Mouse (Mus musculus) embryonic facial prominence, embryonic 13.5 days (tissue): ENCODE results near the gene Apob. TPM values are rescaled to one million over a fixed set of nuclear protein-coding genes. Genes with fewer than 3 reads are reported as not detected.

Experiments
- ATAC-seq: fragments of 200-750 bp; cut with Nextera tagmentation; 2 replicates; pipeline ENCODE4 v1.8.0; 2017; ENCODE audit warnings: low read depth; ENCODE audit not compliant: insufficient number of reproducible peaks, insufficient read depth, low FRiP score, low TSS enrichment
- H3K27ac ChIP-seq: fragments of 300-500 bp; sonication (generic); 2 replicates; pipeline ENCODE4 v1.5.1; 2015; ENCODE audit warnings: moderate library complexity, mild to moderate bottlenecking, inconsistent platforms
- H3K27me3 ChIP-seq: fragments of 300-500 bp; sonication (generic); 2 replicates; pipeline ENCODE4 v1.6.1; 2015; ENCODE audit warnings: mild to moderate bottlenecking, inconsistent platforms
- H3K36me3 ChIP-seq: fragments of 300-500 bp; sonication (generic); 2 replicates; pipeline ENCODE4 v1.6.1; 2015; ENCODE audit warnings: mild to moderate bottlenecking, inconsistent platforms
- H3K4me1 ChIP-seq: fragments of 300-500 bp; sonication (generic); 2 replicates; pipeline ENCODE4 v1.6.1; 2015; ENCODE audit warnings: inconsistent platforms
- H3K4me2 ChIP-seq: fragments of 300-500 bp; sonication (generic); 2 replicates; pipeline ENCODE4 v1.6.1; 2015; ENCODE audit warnings: moderate library complexity, mild to moderate bottlenecking, inconsistent platforms
- H3K4me3 ChIP-seq: fragments of 300-500 bp; sonication (generic); 2 replicates; pipeline ENCODE4 v1.5.1; 2015; ENCODE audit warnings: mild to moderate bottlenecking, inconsistent platforms
- H3K9ac ChIP-seq: fragments of 300-500 bp; sonication (generic); 2 replicates; pipeline ENCODE4 v1.6.1; 2015; ENCODE audit warnings: mild to moderate bottlenecking, inconsistent platforms
- H3K9me3 ChIP-seq: fragments of 300-500 bp; sonication (generic); 2 replicates; pipeline ENCODE4 v1.6.1; 2016; ENCODE audit warnings: inconsistent platforms
- WGBS: fragments of 180-500 bp; shearing (Covaris S2); methylation state at CpG from one replicate; pipeline ENCODE4 v1.1.7; 2015; ENCODE audit warnings: mixed read lengths; 5-methylcytosine and 5-hydroxymethylcytosine counted together
- polyA plus RNA-seq: library from polyadenylated mRNA; unstranded; fragments of >200 nt; fragmentation: Nextera tagmentation; extraction: Ambion mirVana; gene quantifications from 2 replicates; pipeline ENCODE4 v1.2.1, GENCODE M21; 2015

Gene Apob
- polyA plus RNA-seq: 1.9 TPM in 1 of 2 replicates, not detected in the other

GRCm38 (mm10) chr12:7977466-7978189 lies at the start of gene Apob:
Apob (plus strand) TSS chr12:7977648.
- H3K27me3 ChIP-seq: 0 out of 2 replicates have a peak, but pooled peaks cover 8% of the 10 kb centered on the region
- ATAC-seq: no peak
- WGBS: 83% methylated on average over 20 of the region's 20 CpGs

GRCm38 (mm10) chr12:7932405-7932920 lies 45.0 kb upstream of the Apob start:
- no peak for ATAC-seq
- Histone ChIP-seq H3K4me1 (no peaks in the 10 kb centered on the region), H3K9me3 (peaks cover 4% of the 10 kb centered on the region; the same call in 1 of the 2 replicates), H3K4me3 (no peak overlapping the region), H3K27me3 (no peaks in the 10 kb centered on the region), H3K9ac (no peak overlapping the region), H3K27ac (no peak overlapping the region), H3K4me2 (no peak overlapping the region), H3K36me3 (no peaks in the 10 kb centered on the region)
- 39% methylated on average over 4 of the region's 4 CpGs for WGBS

More at GRCm38 (mm10) chr12:7977466-7978189, at the start of gene Apob:
- H3K36me3 ChIP-seq: no peaks in the 10 kb centered on the region
- H3K9ac ChIP-seq: no peak within 1 kb of the TSS
- no peak within 1 kb of the TSS for H3K4me3 ChIP-seq
- no peak within 1 kb of the TSS for H3K27ac ChIP-seq
- H3K9me3 ChIP-seq: no peaks in the 10 kb centered on the region
- H3K4me2 ChIP-seq: no peak within 1 kb of the TSS; the same call in 1 of the 2 replicates
- no peaks in the 10 kb centered on the region for H3K4me1 ChIP-seq

GRCm38 (mm10) chr12:7950098-7950745 lies 27.2 kb upstream of the Apob start:
- Histone ChIP-seq H3K27ac (no peak overlapping the region), H3K36me3 (no peaks in the 10 kb centered on the region), H3K4me3 (no peak overlapping the region), H3K27me3 (no peaks in the 10 kb centered on the region), H3K9me3 (no peaks in the 10 kb centered on the region), H3K4me2 (no peak overlapping the region), H3K9ac (no peak overlapping the region), H3K4me1 (no peaks in the 10 kb centered on the region)
- WGBS: 81% methylated on average over 9 of the region's 9 CpGs
- no peak for ATAC-seq

- peaks cover 11% of the 10 kb centered on the region for H3K4me1 ChIP-seq
- no peak overlapping the region for H3K4me3 ChIP-seq
- no peak overlapping the region for H3K4me2 ChIP-seq
- no peak overlapping the region for H3K27ac ChIP-seq
- no peak for ATAC-seq
- WGBS: 49% methylated on average over 1 of the region's 1 CpGs
- H3K9me3 ChIP-seq: no peaks in the 10 kb centered on the region
- no peak overlapping the region for H3K9ac ChIP-seq
- H3K27me3 ChIP-seq: no peaks in the 10 kb centered on the region
- H3K36me3 ChIP-seq: no peaks in the 10 kb centered on the region
Measured at GRCm38 (mm10) chr12:7958851-7959250, 18.6 kb upstream of the Apob start.

GRCm38 (mm10) chr12:7959310-7959918 lies 18.0 kb upstream of the Apob start:
- Histone ChIP-seq H3K4me3 (no peak overlapping the region), H3K4me2 (no peak overlapping the region), H3K27me3 (no peaks in the 10 kb centered on the region), H3K4me1 (peaks cover 11% of the 10 kb centered on the region), H3K9me3 (no peaks in the 10 kb centered on the region), H3K9ac (no peak overlapping the region), H3K36me3 (no peaks in the 10 kb centered on the region), H3K27ac (no peak overlapping the region)
- no peak for ATAC-seq
- WGBS: 81% methylated on average over 6 of the region's 6 CpGs

GRCm38 (mm10) chr12:7962314-7962927 lies 15.0 kb upstream of the Apob start:
- Histone ChIP-seq H3K9ac (no peak overlapping the region), H3K27me3 (no peaks in the 10 kb centered on the region), H3K4me1 (peaks cover 11% of the 10 kb centered on the region), H3K27ac (no peak overlapping the region), H3K4me3 (no peak overlapping the region), H3K9me3 (no peaks in the 10 kb centered on the region), H3K4me2 (peak overlapping the region; percentile 11; the same call in 1 of the 2 replicates), H3K36me3 (no peaks in the 10 kb centered on the region)
- 31% methylated on average over 5 of the region's 5 CpGs for WGBS
- ATAC-seq: peak; percentile 37; the same call in 1 of the 2 replicates

- 91% methylated on average over 2 of the region's 2 CpGs for WGBS
- H3K9ac ChIP-seq: no peak overlapping the region
- no peak overlapping the region for H3K4me2 ChIP-seq
- H3K27ac ChIP-seq: no peak overlapping the region
- no peaks in the 10 kb centered on the region for H3K9me3 ChIP-seq
- H3K4me3 ChIP-seq: no peak overlapping the region
- H3K36me3 ChIP-seq: no peaks in the 10 kb centered on the region
- peaks cover 9% of the 10 kb centered on the region for H3K4me1 ChIP-seq
- no peak for ATAC-seq
- H3K27me3 ChIP-seq: no peaks in the 10 kb centered on the region
Measured at GRCm38 (mm10) chr12:7967221-7967620, 10.2 kb upstream of the Apob start.

GRCm38 (mm10) chr12:7970301-7970700 lies 7.1 kb upstream of the Apob start:
- Histone ChIP-seq H3K27ac (no peak overlapping the region), H3K9me3 (no peaks in the 10 kb centered on the region), H3K27me3 (no peaks in the 10 kb centered on the region), H3K36me3 (no peaks in the 10 kb centered on the region), H3K4me3 (no peak overlapping the region), H3K4me1 (no peaks in the 10 kb centered on the region), H3K4me2 (no peak overlapping the region), H3K9ac (no peak overlapping the region)
- WGBS: 80% methylated on average over 2 of the region's 2 CpGs
- ATAC-seq: no peak

- 63% methylated on average over 3 of the region's 3 CpGs for WGBS
- no peak overlapping the region for H3K4me3 ChIP-seq
- no peaks in the 10 kb centered on the region for H3K27me3 ChIP-seq
- no peaks in the 10 kb centered on the region for H3K9me3 ChIP-seq
- no peak overlapping the region for H3K27ac ChIP-seq
- H3K4me2 ChIP-seq: no peak overlapping the region
- no peaks in the 10 kb centered on the region for H3K4me1 ChIP-seq
- H3K9ac ChIP-seq: no peak overlapping the region
- no peaks in the 10 kb centered on the region for H3K36me3 ChIP-seq
- no peak for ATAC-seq
Measured at GRCm38 (mm10) chr12:7970817-7971216, 6.6 kb upstream of the Apob start.

GRCm38 (mm10) chr12:7971736-7972135 lies 5.7 kb upstream of the Apob start:
- no peak for ATAC-seq
- H3K4me1 ChIP-seq: no peaks in the 10 kb centered on the region
- no peak overlapping the region for H3K9ac ChIP-seq
- no peak overlapping the region for H3K27ac ChIP-seq
- no peaks in the 10 kb centered on the region for H3K27me3 ChIP-seq
- H3K9me3 ChIP-seq: no peaks in the 10 kb centered on the region
- no peak overlapping the region for H3K4me2 ChIP-seq
- H3K36me3 ChIP-seq: no peaks in the 10 kb centered on the region
- WGBS: 88% methylated on average over 2 of the region's 2 CpGs
- H3K4me3 ChIP-seq: no peak overlapping the region

GRCm38 (mm10) chr12:7973773-7974322 lies 3.6 kb upstream of the Apob start:
- no peaks in the 10 kb centered on the region for H3K4me1 ChIP-seq
- no peaks in the 10 kb centered on the region for H3K9me3 ChIP-seq
- ATAC-seq: no peak
- H3K27me3 ChIP-seq: 0 out of 2 replicates have a peak, but pooled peaks cover 8% of the 10 kb centered on the region
- no peaks in the 10 kb centered on the region for H3K36me3 ChIP-seq
- no peak overlapping the region for H3K9ac ChIP-seq
- no peak overlapping the region for H3K4me3 ChIP-seq
- WGBS: 56% methylated on average over 5 of the region's 5 CpGs
- no peak overlapping the region for H3K27ac ChIP-seq
- H3K4me2 ChIP-seq: no peak overlapping the region
